Mouse (Mus musculus): ENCODE results near the gene Lin54.

- TF ChIP-seq CTCF (IDR thresholded peaks at IDR 0.05; ENCODE audit: low read depth, low read length) (no peak), POLR2A (IDR thresholded peaks at IDR 0.05; ENCODE audit: borderline replicate concordance, low read depth, low read length) (no peak; the same call in 1 of the 2 replicates)
Observed at GRCm38 (mm10) chr5:100415761-100416590, 84.5 kb downstream of the Lin54 start, which contains the start of gene Sec31a.

All from bone marrow macrophage, adult 2 months (primary cell).